Mouse (Mus musculus): ENCODE results near the gene Catsper3. TPM values are rescaled to one million over a fixed set of nuclear protein-coding genes. Genes with fewer than 3 reads are reported as not detected.
A peak's percentile ranks its signal among the peaks of the same experiment; 100 is the strongest.

Gene Catsper3
- polyA plus RNA-seq, 1 experiment from 2014 or later: not detected

- no peak for DNase-seq (ENCODE audit: low spot score)
- peak overlapping the region; percentile 69 for H3K9ac ChIP-seq (ENCODE audit: low read depth, low read length)
- 0 out of 2 replicates have a peak, but pooled peaks have one; percentile 11 for ATAC-seq (ENCODE audit: low read depth)
Observed at GRCm38 (mm10) chr13:55835548-55836097, 51.3 kb downstream of the Catsper3 start.

GRCm38 (mm10) chr13:55836142-55836625 lies 51.8 kb downstream of the Catsper3 start, which contains the start of gene Pitx1:
Gene Pitx1, minus strand, starts transcription at chr13:55836192.
- 4% methylated on average over 27 of the region's 36 CpGs for WGBS
- no peak for ATAC-seq (ENCODE audit: low read depth)
- Histone ChIP-seq H3K27ac (replicated peaks; ENCODE audit: low read depth, low read length) (peak within 1 kb of the TSS; percentile 61), H3K27me3 (replicated peaks; ENCODE audit: control insufficient read depth, insufficient read depth, low read length) (peaks cover 96% of the 10 kb centered on the region), H3K4me2 (ENCODE audit: low read depth, low read length) (peak within 1 kb of the TSS; percentile 57), H3K9me3 (ENCODE audit: control insufficient read depth, low read length) (no peaks in the 10 kb centered on the region), H3K4me3 (ENCODE audit: low read depth, low read length) (peak within 1 kb of the TSS; percentile 42), H3K36me3 (ENCODE audit: control insufficient read depth, insufficient read depth, low read length) (no peaks in the 10 kb centered on the region), H3K9ac (ENCODE audit: low read depth, low read length) (peak within 1 kb of the TSS; percentile 69), H3K4me1 (ENCODE audit: control insufficient read depth, insufficient read depth, low read length) (peaks cover 11% of the 10 kb centered on the region; the same call in 1 of the 2 replicates)
- DNase-seq (ENCODE audit: low spot score): no peak

More at GRCm38 (mm10) chr13:55835548-55836097, 51.3 kb downstream of the Catsper3 start:
- WGBS: under 1% methylated on average over 30 of the region's 33 CpGs
- Histone ChIP-seq H3K4me2 (ENCODE audit: low read depth, low read length) (peak overlapping the region; percentile 57), H3K36me3 (ENCODE audit: control insufficient read depth, insufficient read depth, low read length) (no peaks in the 10 kb centered on the region), H3K4me3 (ENCODE audit: low read depth, low read length) (peak overlapping the region; percentile 42), H3K9me3 (ENCODE audit: control insufficient read depth, low read length) (no peaks in the 10 kb centered on the region), H3K27me3 (replicated peaks; ENCODE audit: control insufficient read depth, insufficient read depth, low read length) (peaks cover 98% of the 10 kb centered on the region), H3K4me1 (ENCODE audit: control insufficient read depth, insufficient read depth, low read length) (peaks cover 11% of the 10 kb centered on the region; the same call in 1 of the 2 replicates), H3K27ac (replicated peaks; ENCODE audit: low read depth, low read length) (peak overlapping the region; percentile 61)

GRCm38 (mm10) chr13:55836786-55837780 lies 52.7 kb downstream of the Catsper3 start:
- DNase-seq (ENCODE audit: low spot score): no peak
- Histone ChIP-seq H3K27ac (replicated peaks; ENCODE audit: low read depth, low read length) (peak overlapping the region; percentile 61), H3K36me3 (ENCODE audit: control insufficient read depth, insufficient read depth, low read length) (no peaks in the 10 kb centered on the region), H3K27me3 (replicated peaks; ENCODE audit: control insufficient read depth, insufficient read depth, low read length) (peaks cover 91% of the 10 kb centered on the region), H3K9me3 (ENCODE audit: control insufficient read depth, low read length) (no peaks in the 10 kb centered on the region), H3K4me2 (ENCODE audit: low read depth, low read length) (peak overlapping the region; percentile 57), H3K4me1 (ENCODE audit: control insufficient read depth, insufficient read depth, low read length) (peaks cover 11% of the 10 kb centered on the region; the same call in 1 of the 2 replicates), H3K9ac (ENCODE audit: low read depth, low read length) (peak overlapping the region; percentile 69), H3K4me3 (ENCODE audit: low read depth, low read length) (peak overlapping the region; percentile 42)
- ATAC-seq (ENCODE audit: low read depth): no peak
- WGBS: 2% methylated on average over 32 of the region's 32 CpGs

GRCm38 (mm10) chr13:55840223-55840622 lies 55.9 kb downstream of the Catsper3 start:
- H3K27ac ChIP-seq (replicated peaks; ENCODE audit: low read depth, low read length): no peak overlapping the region; the same call in 1 of the 2 replicates
- H3K27me3 ChIP-seq (replicated peaks; ENCODE audit: control insufficient read depth, insufficient read depth, low read length): peaks cover 67% of the 10 kb centered on the region
- H3K4me1 ChIP-seq (ENCODE audit: control insufficient read depth, insufficient read depth, low read length): peaks cover 11% of the 10 kb centered on the region; the same call in 1 of the 2 replicates
- H3K4me3 ChIP-seq (ENCODE audit: low read depth, low read length): no peak overlapping the region
- no peak for ATAC-seq (ENCODE audit: low read depth)
- 32% methylated on average over 14 of the region's 14 CpGs for WGBS
- peak; percentile 51 for DNase-seq (ENCODE audit: low spot score)
- H3K4me2 ChIP-seq (ENCODE audit: low read depth, low read length): no peak overlapping the region
- H3K9ac ChIP-seq (ENCODE audit: low read depth, low read length): no peak overlapping the region
- 0 out of 2 replicates have a peak, but pooled peaks cover 6% of the 10 kb centered on the region for H3K9me3 ChIP-seq (ENCODE audit: control insufficient read depth, low read length)
- H3K36me3 ChIP-seq (ENCODE audit: control insufficient read depth, insufficient read depth, low read length): no peaks in the 10 kb centered on the region

- 0 out of 2 replicates have a peak, but pooled peaks cover 6% of the 10 kb centered on the region for H3K9me3 ChIP-seq (ENCODE audit: control insufficient read depth, low read length)
- H3K27ac ChIP-seq (replicated peaks; ENCODE audit: low read depth, low read length): no peak overlapping the region
- H3K36me3 ChIP-seq (ENCODE audit: control insufficient read depth, insufficient read depth, low read length): no peaks in the 10 kb centered on the region
- peaks cover 38% of the 10 kb centered on the region for H3K27me3 ChIP-seq (replicated peaks; ENCODE audit: control insufficient read depth, insufficient read depth, low read length)
- H3K4me3 ChIP-seq (ENCODE audit: low read depth, low read length): no peak overlapping the region
- WGBS: 94% methylated on average over 1 of the region's 1 CpGs
- H3K4me1 ChIP-seq (ENCODE audit: control insufficient read depth, insufficient read depth, low read length): peaks cover 18% of the 10 kb centered on the region
- no peak for ATAC-seq (ENCODE audit: low read depth)
- H3K9ac ChIP-seq (ENCODE audit: low read depth, low read length): no peak overlapping the region
- no peak for DNase-seq (ENCODE audit: low spot score)
- H3K4me2 ChIP-seq (ENCODE audit: low read depth, low read length): no peak overlapping the region
Observed at GRCm38 (mm10) chr13:55843700-55844099, 59.3 kb downstream of the Catsper3 start.

- no peak overlapping the region for H3K4me3 ChIP-seq (ENCODE audit: low read depth, low read length)
- H3K9ac ChIP-seq (ENCODE audit: low read depth, low read length): no peak overlapping the region
- no peak for ATAC-seq (ENCODE audit: low read depth)
- no peaks in the 10 kb centered on the region for H3K36me3 ChIP-seq (ENCODE audit: control insufficient read depth, insufficient read depth, low read length)
- peaks cover 7% of the 10 kb centered on the region for H3K4me1 ChIP-seq (ENCODE audit: control insufficient read depth, insufficient read depth, low read length)
- H3K27ac ChIP-seq (replicated peaks; ENCODE audit: low read depth, low read length): no peak overlapping the region
- H3K9me3 ChIP-seq (ENCODE audit: control insufficient read depth, low read length): 0 out of 2 replicates have a peak, but pooled peaks cover 6% of the 10 kb centered on the region
- 44% methylated on average over 10 of the region's 10 CpGs for WGBS
- H3K27me3 ChIP-seq (replicated peaks; ENCODE audit: control insufficient read depth, insufficient read depth, low read length): peaks cover 24% of the 10 kb centered on the region; the same call in 1 of the 2 replicates
- H3K4me2 ChIP-seq (ENCODE audit: low read depth, low read length): no peak overlapping the region; the same call in 1 of the 2 replicates
- DNase-seq (ENCODE audit: low spot score): no peak
Observed at GRCm38 (mm10) chr13:55847805-55848204, 63.4 kb downstream of the Catsper3 start.

- H3K4me1 ChIP-seq (ENCODE audit: control insufficient read depth, insufficient read depth, low read length): peaks cover 7% of the 10 kb centered on the region
- H3K4me3 ChIP-seq (ENCODE audit: low read depth, low read length): no peak overlapping the region
- ATAC-seq (ENCODE audit: low read depth): no peak
- WGBS: 63% methylated on average over 13 of the region's 13 CpGs
- peaks cover 24% of the 10 kb centered on the region; the same call in 1 of the 2 replicates for H3K27me3 ChIP-seq (replicated peaks; ENCODE audit: control insufficient read depth, insufficient read depth, low read length)
- no peak overlapping the region for H3K9ac ChIP-seq (ENCODE audit: low read depth, low read length)
- H3K4me2 ChIP-seq (ENCODE audit: low read depth, low read length): no peak overlapping the region
- no peak overlapping the region for H3K27ac ChIP-seq (replicated peaks; ENCODE audit: low read depth, low read length)
- no peaks in the 10 kb centered on the region for H3K36me3 ChIP-seq (ENCODE audit: control insufficient read depth, insufficient read depth, low read length)
- H3K9me3 ChIP-seq (ENCODE audit: control insufficient read depth, low read length): 0 out of 2 replicates have a peak, but pooled peaks cover 3% of the 10 kb centered on the region
- no peak for DNase-seq (ENCODE audit: low spot score)
Observed at GRCm38 (mm10) chr13:55848604-55849190, 64.3 kb downstream of the Catsper3 start.

- Histone ChIP-seq H3K4me1 (ENCODE audit: control insufficient read depth, insufficient read depth, low read length) (peaks cover 11% of the 10 kb centered on the region), H3K27me3 (replicated peaks; ENCODE audit: control insufficient read depth, insufficient read depth, low read length) (peaks cover 19% of the 10 kb centered on the region; the same call in 1 of the 2 replicates), H3K27ac (replicated peaks; ENCODE audit: low read depth, low read length) (no peak overlapping the region), H3K9me3 (ENCODE audit: control insufficient read depth, low read length) (no peaks in the 10 kb centered on the region), H3K36me3 (ENCODE audit: control insufficient read depth, insufficient read depth, low read length) (no peaks in the 10 kb centered on the region), H3K9ac (ENCODE audit: low read depth, low read length) (no peak overlapping the region), H3K4me2 (ENCODE audit: low read depth, low read length) (no peak overlapping the region), H3K4me3 (ENCODE audit: low read depth, low read length) (no peak overlapping the region)
- no peak for ATAC-seq (ENCODE audit: low read depth)
- no peak for DNase-seq (ENCODE audit: low spot score)
- 58% methylated on average over 5 of the region's 5 CpGs for WGBS
Observed at GRCm38 (mm10) chr13:55850726-55851125, 66.4 kb downstream of the Catsper3 start.

Data from embryonic facial prominence, embryonic 14.5 days (tissue).